Mouse (Mus musculus) midbrain, postnatal 0 days (tissue): Measurements from ENCODE around the gene Zbtb46. TPM values are rescaled to one million over a fixed set of nuclear protein-coding genes. Genes with fewer than 3 reads are reported as not detected.

Experiments used
- ATAC-seq: fragments of 200-750 bp; cut with Nextera tagmentation; 2 replicates; pipeline ENCODE4 v1.8.0; 2017; ENCODE audit warnings: moderate number of reproducible peaks, mild to moderate bottlenecking, moderate TSS enrichment, moderate library complexity; ENCODE audit not compliant: low FRiP score
- DNase-seq: peaks from one replicate; pipeline ENCODE4 v3.0.0-alpha.2; 2015; ENCODE audit warnings: low spot score
- H3K27ac ChIP-seq: fragments of 300-500 bp; sonication (generic); 2 replicates; pipeline ENCODE4 v1.5.1; 2014; ENCODE audit warnings: low read depth, mild to moderate bottlenecking, low read length, mixed read lengths
- H3K27me3 ChIP-seq: fragments of 300-500 bp; sonication (generic); 2 replicates; pipeline ENCODE4 v1.6.1; 2014; ENCODE audit warnings: low read length, control low read depth, mixed read lengths; ENCODE audit not compliant: insufficient read depth
- H3K36me3 ChIP-seq: fragments of 300-500 bp; sonication (generic); 2 replicates; pipeline ENCODE4 v1.6.1; 2014; ENCODE audit warnings: low read length, control low read depth, mixed read lengths; ENCODE audit not compliant: insufficient read depth
- H3K4me1 ChIP-seq: fragments of 300-500 bp; sonication (generic); 2 replicates; pipeline ENCODE4 v1.6.1; 2014; ENCODE audit warnings: mild to moderate bottlenecking, control low read depth, antibody characterized with exemption, low read length, mixed read lengths; ENCODE audit not compliant: insufficient read depth
- H3K4me2 ChIP-seq: fragments of 300-500 bp; sonication (generic); 2 replicates; pipeline ENCODE4 v1.6.1; 2014; ENCODE audit warnings: low read depth, mild to moderate bottlenecking, low read length, mixed read lengths; ENCODE audit not compliant: poor library complexity, severe bottlenecking
- H3K4me3 ChIP-seq: fragments of 300-500 bp; sonication (generic); 2 replicates; pipeline ENCODE4 v1.5.1; 2014; ENCODE audit warnings: low read depth, mild to moderate bottlenecking, low read length, moderate library complexity
- H3K9ac ChIP-seq: fragments of 300-500 bp; sonication (generic); replicated peaks from 2 replicates; pipeline ENCODE4 v1.6.1; 2014; ENCODE audit warnings: mild to moderate bottlenecking, low read length, moderate library complexity, mixed read lengths; ENCODE audit not compliant: poor library complexity, severe bottlenecking
- H3K9me3 ChIP-seq: fragments of 300-500 bp; sonication (generic); 2 replicates; pipeline ENCODE4 v1.6.1; 2016; ENCODE audit warnings: low read length, control low read depth
- CTCF ChIP-seq: IDR thresholded peaks from 2 replicates; pipeline ENCODE4 v1.5.1; 2016; ENCODE audit warnings: antibody characterized with exemption, mild to moderate bottlenecking
- WGBS: fragments of 180-500 bp; shearing (Covaris S2); extraction: QIAGEN DNeasy Blood & Tissue Kit; methylation state at CpG from one replicate; pipeline ENCODE4 v1.1.7; 2014; 5-methylcytosine and 5-hydroxymethylcytosine counted together
- polyA plus RNA-seq: library from polyadenylated mRNA; unstranded; fragments of >200 nt; fragmentation: Nextera tagmentation; extraction: Ambion mirVana; gene quantifications from 2 replicates; pipeline ENCODE4 v1.2.1, GENCODE M21; 2015
- total RNA-seq: library from RNA; depleted of rRNA; stranded (reverse); fragments of >200 nt; gene quantifications from 2 replicates; pipeline ENCODE4 v1.2.3, GENCODE M21; 2014

Zbtb46 gene
- total and polyA plus RNA-seq, 2 experiments from 2014 or later: 18.4 to 25.8 TPM

DNA sequence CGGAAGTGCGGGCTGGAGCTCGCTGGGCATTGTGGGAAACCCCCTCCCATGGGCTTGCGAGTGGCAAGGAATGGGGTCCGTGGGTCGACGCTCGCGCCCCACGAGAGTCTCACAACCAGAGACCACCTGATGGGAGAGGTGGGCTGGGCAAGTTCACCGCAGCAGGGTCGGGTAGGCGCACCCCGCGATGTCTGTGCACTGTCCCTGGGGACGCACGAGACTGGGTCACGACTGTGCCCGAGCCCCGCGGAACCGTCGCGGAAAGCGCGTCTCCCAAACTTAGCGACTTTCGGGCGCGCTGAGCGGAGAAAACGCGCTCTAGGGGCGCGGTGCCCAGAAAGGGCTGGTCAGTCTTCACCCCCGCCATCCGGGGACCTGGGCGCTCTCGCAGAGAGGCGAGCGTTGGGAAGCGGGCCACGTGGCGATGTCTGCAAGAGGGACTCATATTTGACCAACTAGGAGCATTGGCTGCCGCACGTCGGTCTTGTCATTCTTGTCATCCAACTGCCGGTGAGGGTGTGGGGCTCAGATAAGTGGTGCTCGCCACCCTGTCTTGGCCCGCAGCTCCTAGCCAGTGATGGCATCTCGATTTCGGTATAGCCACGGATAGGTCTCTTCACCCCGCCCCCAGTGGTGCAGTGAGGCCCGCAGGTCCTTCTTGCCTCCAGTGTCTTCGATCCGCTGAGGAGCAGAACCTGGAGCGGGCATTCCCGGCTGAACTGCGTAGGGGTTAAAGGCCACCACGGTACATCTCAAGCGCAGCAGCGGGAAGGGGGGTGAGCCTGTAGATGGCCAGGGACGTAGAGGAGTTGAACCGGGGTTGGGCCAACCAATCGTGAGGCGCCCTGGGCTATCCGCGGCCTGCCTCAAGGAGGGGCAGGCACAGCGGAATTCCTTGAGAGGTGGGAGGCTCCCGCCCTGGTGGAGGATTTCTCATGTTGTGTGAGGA is 721 bp upstream of the Zbtb46 start:
- H3K9me3 ChIP-seq: no peaks in the 10 kb centered on the region
- DNase-seq (peak; percentile 40), ATAC-seq (peak; percentile 47)
- no peaks in the 10 kb centered on the region for H3K36me3 ChIP-seq
- no peaks in the 10 kb centered on the region; the same call in none of the 2 replicates for H3K27me3 ChIP-seq
- peak; percentile 14; the same call in 1 of the 2 replicates for TF ChIP-seq CTCF
- WGBS: under 1% methylated on average over 66 of the region's 71 CpGs
- peak overlapping the region; percentile 95 for H3K4me3 ChIP-seq
- peak overlapping the region; percentile 63 for H3K4me2 ChIP-seq
- peak overlapping the region; percentile 65 for H3K27ac ChIP-seq
- peak overlapping the region; percentile 97 for H3K9ac ChIP-seq
- H3K4me1 ChIP-seq: no peaks in the 10 kb centered on the region

DNA sequence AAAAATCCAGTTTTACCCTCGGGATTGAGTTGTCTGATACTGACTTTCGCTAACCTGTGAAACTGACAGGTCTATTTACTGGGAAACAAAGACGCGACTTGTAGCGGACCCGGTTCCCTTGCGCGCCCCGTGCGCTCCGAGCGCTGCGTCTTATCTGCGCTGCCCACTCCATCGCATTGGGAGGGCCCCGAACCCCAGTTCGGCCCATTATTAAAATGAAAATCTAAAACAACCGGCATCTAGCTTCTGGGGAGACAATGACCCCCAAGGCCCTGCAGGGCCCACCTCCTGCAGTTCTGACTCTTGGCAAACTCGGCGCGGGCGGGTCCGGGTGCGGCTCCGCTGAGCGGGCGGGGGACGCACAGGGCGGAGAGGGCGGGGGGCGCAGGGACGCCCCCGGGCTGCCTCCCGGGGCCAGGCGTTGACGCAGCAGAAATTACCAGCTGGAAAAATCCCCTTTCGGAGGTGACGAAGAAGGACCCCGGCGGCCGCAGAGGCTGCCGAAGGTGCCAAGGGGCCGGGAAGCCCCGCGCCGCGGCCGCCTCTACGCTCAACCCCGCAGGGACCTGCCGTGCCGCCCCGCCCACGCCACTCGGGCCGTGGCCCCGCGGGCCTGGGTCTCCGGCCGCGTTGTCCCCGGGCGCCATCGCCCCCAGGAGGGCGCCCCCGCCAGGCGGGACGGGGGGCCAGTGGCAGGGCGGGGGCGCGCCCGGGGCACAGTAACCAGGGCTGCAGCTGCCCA is 644 bp downstream of the Zbtb46 start:
- H3K27ac ChIP-seq: peak overlapping the region; percentile 65
- TF ChIP-seq CTCF: no peak

DNA sequence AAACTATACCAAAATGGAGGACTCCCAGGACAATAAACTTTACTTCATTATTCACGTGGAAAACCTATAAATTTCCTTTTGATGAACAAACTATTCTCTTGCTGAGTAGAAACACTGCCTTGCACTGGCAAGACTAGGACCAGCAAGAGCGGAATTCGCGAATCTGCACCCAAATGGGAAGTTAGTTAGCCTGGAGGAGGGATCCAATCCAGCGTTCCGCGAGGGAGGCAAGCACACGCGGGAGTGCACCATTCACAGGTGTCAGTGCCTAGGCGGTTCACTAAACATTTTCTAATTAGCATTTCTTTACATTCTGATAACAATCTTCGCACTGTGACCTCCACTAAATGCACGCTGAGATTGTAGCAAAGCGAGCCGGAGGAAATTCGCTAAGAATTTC is 1.4 kb downstream of the Zbtb46 start:
- Histone ChIP-seq H3K9ac (no peak overlapping the region), H3K4me2 (peak overlapping the region; percentile 63), H3K27me3 (no peaks in the 10 kb centered on the region; the same call in none of the 2 replicates), H3K4me1 (no peaks in the 10 kb centered on the region), H3K36me3 (no peaks in the 10 kb centered on the region), H3K4me3 (peak overlapping the region; percentile 95), H3K27ac (no peak overlapping the region), H3K9me3 (no peaks in the 10 kb centered on the region)
- peak; percentile 34 for DNase-seq
- no peak for TF ChIP-seq CTCF
- 3% methylated on average over 15 of the region's 15 CpGs for WGBS
- ATAC-seq: no peak

More for the DNA sequence above, 644 bp downstream of the Zbtb46 start:
- Histone ChIP-seq H3K36me3 (no peaks in the 10 kb centered on the region), H3K4me1 (no peaks in the 10 kb centered on the region), H3K9me3 (no peaks in the 10 kb centered on the region), H3K4me3 (peak overlapping the region; percentile 95), H3K27me3 (no peaks in the 10 kb centered on the region; the same call in none of the 2 replicates), H3K9ac (peak overlapping the region; percentile 97), H3K4me2 (peak overlapping the region; percentile 63)
- 0 out of 2 replicates have a peak, but pooled peaks have one; percentile 1 for ATAC-seq
- WGBS: under 1% methylated on average over 48 of the region's 72 CpGs
- peak; percentile 2 for DNase-seq

DNA sequence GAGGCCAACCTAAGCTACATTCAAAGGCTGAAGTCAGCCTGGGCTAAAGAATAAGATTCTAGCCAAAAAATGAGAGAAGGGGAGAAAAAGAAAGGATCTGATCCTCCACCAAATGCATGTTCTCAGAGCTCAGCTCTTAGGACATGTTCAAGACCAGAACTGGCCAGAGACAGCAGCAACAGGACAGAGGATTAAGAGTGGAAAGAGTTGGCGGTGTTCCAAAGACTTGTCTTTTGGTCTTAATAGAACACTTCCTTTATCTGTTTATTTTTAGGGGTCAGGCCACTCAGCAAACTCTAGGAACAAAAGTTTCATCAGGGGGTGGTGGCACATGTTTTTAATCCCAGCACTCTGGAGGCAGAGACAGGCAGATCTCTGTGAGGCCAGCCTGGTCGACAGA is 3.3 kb downstream of the Zbtb46 start:
- H3K9me3 ChIP-seq: no peaks in the 10 kb centered on the region
- TF ChIP-seq CTCF: no peak
- no peak for ATAC-seq
- no peak overlapping the region for H3K9ac ChIP-seq
- H3K4me1 ChIP-seq: 0 out of 2 replicates have a peak, but pooled peaks cover 3% of the 10 kb centered on the region
- no peak overlapping the region for H3K4me3 ChIP-seq
- DNase-seq: no peak
- H3K27ac ChIP-seq: no peak overlapping the region
- H3K4me2 ChIP-seq: no peak overlapping the region
- no peaks in the 10 kb centered on the region; the same call in none of the 2 replicates for H3K27me3 ChIP-seq
- 78% methylated on average over 2 of the region's 2 CpGs for WGBS
- no peaks in the 10 kb centered on the region for H3K36me3 ChIP-seq

DNA sequence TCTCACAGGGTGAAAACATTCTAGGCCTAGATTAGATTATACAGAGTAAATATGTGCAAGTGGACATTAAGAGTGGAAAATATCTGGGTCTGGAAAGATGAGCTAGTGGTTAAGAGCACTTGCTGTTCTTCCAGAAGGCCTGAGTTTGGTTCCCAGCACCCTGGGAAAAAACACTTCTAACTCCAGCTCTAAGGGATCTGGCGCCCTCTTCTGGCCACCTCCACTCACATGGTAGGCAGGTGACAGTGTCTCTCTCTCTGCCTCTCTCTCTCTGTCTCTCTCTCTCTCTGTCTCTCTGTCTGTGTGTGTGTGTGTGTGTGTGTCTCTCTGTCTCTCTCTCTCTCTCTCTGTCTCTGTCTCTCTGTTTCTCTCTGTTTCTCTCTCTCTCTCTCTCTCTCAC is 6.0 kb downstream of the Zbtb46 start:
- WGBS: 33% methylated on average over 1 of the region's 1 CpGs
- ATAC-seq (no peak), DNase-seq (no peak)
- Histone ChIP-seq H3K36me3 (no peaks in the 10 kb centered on the region), H3K9me3 (no peaks in the 10 kb centered on the region), H3K27me3 (no peaks in the 10 kb centered on the region; the same call in 1 of the 2 replicates), H3K9ac (no peak overlapping the region), H3K4me3 (no peak overlapping the region), H3K4me2 (no peak overlapping the region), H3K4me1 (0 out of 2 replicates have a peak, but pooled peaks cover 3% of the 10 kb centered on the region), H3K27ac (no peak overlapping the region)
- TF ChIP-seq CTCF: 0 out of 2 replicates have a peak, but pooled peaks have one; percentile 8
